Mouse (Mus musculus) lung, adult 2 months (tissue): Measurements from ENCODE around the gene Il21. TPM values are rescaled to one million over a fixed set of nuclear protein-coding genes. Genes with fewer than 3 reads are reported as not detected.

Source experiments
- DNase-seq: peaks from one replicate; pipeline ENCODE4 v3.0.0; 2022
- H3K4me1 ChIP-seq: fragments of 200-500 bp; 2 replicates; pipeline ENCODE4 v1.6.1; 2011; ENCODE audit warnings: low read length; ENCODE audit not compliant: control insufficient read depth, insufficient read depth
- H3K4me3 ChIP-seq: fragments of 200-500 bp; replicated peaks from 2 replicates; pipeline ENCODE3; 2011; ENCODE audit warnings: low read depth, mild to moderate bottlenecking, control low read depth, low read length; ENCODE audit errors: extremely low read depth
- CTCF ChIP-seq: fragments of 200-500 bp; IDR thresholded peaks from 2 replicates; pipeline ENCODE4 v1.5.1; 2011; ENCODE audit warnings: mild to moderate bottlenecking, low read length, control low read depth; ENCODE audit not compliant: insufficient read depth
- POLR2A ChIP-seq: fragments of 200-500 bp; IDR thresholded peaks from 2 replicates; pipeline ENCODE4 v1.6.1; 2011; ENCODE audit warnings: low read depth, mild to moderate bottlenecking, control low read depth, low read length, borderline replicate concordance; ENCODE audit errors: extremely low read depth
- WGBS: fragments of 180-500 bp; shearing (Covaris S2); methylation state at CpG from one replicate; pipeline ENCODE4 v1.1.7; 2018; 5-methylcytosine and 5-hydroxymethylcytosine counted together
- polyA plus RNA-seq: library from polyadenylated mRNA; depleted of rRNA; stranded (reverse); fragments of >200 nt; gene quantifications from 2 replicates; pipeline ENCODE4 v1.2.3, GENCODE M21; 2012

Il21 gene
- polyA plus RNA-seq, 1 experiment: not detected

DNA sequence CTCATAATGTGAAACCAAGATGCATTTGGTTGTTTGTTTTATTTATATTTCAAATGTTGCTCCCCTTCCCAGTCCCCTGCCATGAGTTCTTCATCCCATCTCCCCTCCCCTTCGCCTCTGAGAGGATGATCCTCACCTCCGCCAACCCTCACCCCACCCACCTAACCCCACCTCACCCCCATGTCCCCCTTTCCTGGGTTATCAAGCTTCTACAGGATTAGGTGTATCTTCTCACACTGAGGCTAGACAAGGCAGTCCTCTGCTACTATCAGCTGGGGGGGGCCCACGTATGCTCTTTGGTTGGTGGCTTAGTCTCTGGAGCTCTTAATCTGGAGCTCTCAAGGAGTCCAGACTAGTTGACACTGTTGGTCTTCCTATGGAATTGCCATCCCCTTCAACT lies 18.5 kb upstream of the Il21 start:
- no peaks in the 10 kb centered on the region for H3K4me1 ChIP-seq
- TF ChIP-seq CTCF (no peak), POLR2A (no peak)
- no peak overlapping the region for H3K4me3 ChIP-seq
- no peak for DNase-seq
- 81% methylated on average over 3 of the region's 3 CpGs for WGBS

DNA sequence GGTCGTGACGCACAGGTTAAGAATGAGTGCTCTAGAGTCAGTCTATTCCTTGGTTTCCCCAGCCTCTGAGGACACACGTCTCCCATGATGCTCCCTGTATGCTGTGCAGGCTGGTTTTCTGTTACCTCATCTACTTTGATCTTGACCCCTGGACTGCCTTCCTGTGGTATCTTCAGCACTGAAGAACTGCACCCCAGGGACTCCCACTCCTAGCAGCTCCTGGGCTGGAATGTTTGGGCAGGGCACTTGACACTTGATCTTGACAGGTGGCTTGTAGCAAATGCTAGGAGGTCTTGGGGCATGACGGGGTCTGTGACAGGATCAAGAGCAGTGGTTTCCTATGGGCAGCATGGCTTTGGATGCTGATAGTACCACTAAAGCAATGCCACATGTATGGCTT lies 2.6 kb upstream of the Il21 start:
- no peak overlapping the region for H3K4me3 ChIP-seq
- WGBS: 71% methylated on average over 4 of the region's 4 CpGs
- no peak for DNase-seq
- no peaks in the 10 kb centered on the region for H3K4me1 ChIP-seq
- TF ChIP-seq CTCF (no peak), POLR2A (no peak)

DNA sequence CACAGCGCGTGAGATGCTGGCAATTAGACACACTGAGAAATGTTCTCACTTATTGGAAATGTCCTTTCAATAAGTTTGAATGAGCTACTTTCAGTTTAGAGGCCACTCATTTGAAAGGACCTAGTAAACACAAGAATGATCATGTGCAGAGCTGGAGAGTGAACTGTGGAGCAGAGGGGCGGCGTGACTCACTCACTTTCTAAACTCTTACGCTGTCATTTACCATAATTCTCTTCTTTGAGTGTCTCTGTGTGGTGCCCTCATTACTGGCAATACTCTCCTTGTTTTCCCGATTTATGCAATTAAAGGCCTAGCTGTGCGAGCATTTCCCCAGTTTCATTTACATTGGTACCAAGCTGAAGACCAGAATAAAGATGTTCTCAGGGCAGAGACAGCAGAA lies 1.3 kb downstream of the Il21 start:
- 85% methylated on average over 7 of the region's 7 CpGs for WGBS
- H3K4me3 ChIP-seq: no peak overlapping the region
- TF ChIP-seq POLR2A: no peak
- no peak for TF ChIP-seq CTCF
- DNase-seq: no peak
- H3K4me1 ChIP-seq: no peaks in the 10 kb centered on the region

DNA sequence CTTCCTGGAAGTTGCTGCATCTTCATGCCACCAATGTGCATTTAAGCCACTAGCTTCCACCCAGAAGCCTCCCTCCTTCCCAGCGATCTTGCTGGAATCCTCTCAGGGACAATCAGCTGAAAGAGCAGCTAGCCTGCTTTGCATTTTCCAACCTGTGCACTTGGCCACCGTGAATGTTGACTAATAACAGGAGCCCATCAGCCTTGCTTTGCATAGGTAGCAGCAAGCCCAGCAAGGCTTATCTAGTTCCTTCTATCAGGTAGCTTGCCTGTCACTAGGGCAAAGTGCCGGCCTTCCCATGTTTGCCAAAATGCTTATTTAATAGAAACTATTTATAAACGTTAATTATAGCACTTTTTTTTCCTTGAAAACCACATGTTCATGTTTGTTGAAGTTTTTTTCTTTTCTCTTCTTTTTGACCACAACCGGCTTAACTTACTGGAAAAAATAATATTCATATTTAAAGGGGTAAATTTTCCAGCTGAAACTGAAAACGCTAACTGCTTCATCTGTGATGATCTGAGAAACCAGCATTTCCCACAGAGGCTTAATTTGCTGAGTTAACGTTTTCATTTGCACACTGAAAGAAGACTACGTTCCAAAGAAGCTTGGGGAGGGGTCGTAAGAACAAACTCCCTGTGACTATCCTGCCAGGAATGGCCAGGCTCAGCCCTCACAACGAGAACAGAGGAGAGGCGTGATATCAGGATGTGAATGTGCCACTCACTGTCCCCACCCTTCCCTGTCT lies 3.2 kb downstream of the Il21 start:
- no peak for TF ChIP-seq POLR2A
- no peak for TF ChIP-seq CTCF
- Histone ChIP-seq H3K4me1 (no peaks in the 10 kb centered on the region), H3K4me3 (no peak overlapping the region)
- DNase-seq: no peak
- 51% methylated on average over 11 of the region's 11 CpGs for WGBS

DNA sequence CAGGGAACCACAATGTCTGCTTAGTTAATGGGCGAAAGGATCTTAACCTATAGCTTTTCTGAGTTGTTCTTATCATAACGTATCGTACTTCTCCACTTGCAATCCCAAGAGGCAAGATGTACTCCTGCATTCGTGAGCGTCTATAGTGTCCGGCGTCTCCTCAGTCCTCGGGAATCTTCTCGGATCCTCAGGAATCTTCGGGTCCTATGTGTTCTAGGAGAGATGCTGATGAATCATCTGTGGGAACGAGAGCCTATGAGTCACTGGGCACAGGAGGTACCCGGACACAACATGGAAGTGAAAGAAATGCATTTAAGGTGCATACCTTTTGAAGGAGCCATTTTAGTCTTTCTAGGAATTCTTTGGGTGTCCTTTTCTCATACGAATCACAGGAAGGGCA lies 7.3 kb downstream of the Il21 start:
- WGBS: 90% methylated on average over 13 of the region's 13 CpGs
- Histone ChIP-seq H3K4me1 (no peaks in the 10 kb centered on the region), H3K4me3 (no peak overlapping the region)
- TF ChIP-seq CTCF (no peak), POLR2A (no peak)
- DNase-seq: no peak

DNA sequence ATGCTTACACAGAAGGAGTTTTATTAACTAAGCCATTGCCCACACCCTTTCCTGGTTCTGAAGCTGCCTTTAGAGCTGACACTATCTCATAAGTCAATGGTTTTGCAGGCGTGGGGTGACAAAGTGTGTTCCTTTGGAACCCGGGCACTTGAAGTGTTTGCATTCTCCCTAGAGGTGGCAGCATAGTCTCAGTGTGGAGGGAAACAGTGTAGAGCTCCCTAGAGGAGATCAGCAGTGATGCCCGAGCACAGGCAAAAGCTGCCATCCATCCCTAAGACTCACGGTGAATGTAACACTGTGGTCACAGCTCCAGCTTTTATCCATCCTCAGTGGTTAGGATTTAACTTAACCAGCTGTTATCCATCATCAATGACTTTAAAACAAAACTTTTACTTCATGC lies 13.4 kb downstream of the Il21 start:
- TF ChIP-seq CTCF (peak; percentile 51; the same call in 1 of the 2 replicates), POLR2A (no peak)
- DNase-seq: no peak
- 17% methylated on average over 4 of the region's 4 CpGs for WGBS
- H3K4me1 ChIP-seq: no peaks in the 10 kb centered on the region
- H3K4me3 ChIP-seq: no peak overlapping the region

DNA sequence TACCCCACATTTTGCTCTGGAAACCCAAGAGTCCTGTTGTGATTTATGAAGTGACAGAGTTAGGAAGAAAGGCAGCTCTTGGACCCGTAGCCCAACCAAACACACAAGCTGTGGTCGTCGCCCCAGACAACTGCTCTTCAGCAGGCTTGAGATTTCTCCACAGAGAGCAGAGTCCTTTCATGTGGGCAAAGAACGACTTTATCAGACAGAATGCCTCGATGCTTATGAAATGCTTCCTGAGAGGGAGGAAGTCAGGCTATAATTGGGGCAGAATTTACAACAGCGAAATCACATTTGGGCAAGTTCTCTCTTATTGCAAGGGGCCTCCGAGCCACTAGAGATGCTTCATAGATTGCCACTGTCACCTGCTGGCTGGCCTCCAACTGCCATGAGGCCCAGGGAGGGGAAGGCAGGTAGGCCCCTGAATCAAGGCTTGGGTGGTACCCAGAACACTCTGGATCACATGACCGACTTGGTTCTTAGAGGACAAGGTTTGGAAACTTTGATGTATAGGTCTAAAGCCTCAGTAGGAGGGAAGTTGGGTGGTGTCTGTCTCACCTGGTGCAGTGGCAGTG lies 27.1 kb downstream of the Il21 start:
- H3K4me3 ChIP-seq: no peak overlapping the region
- peaks cover 2% of the 10 kb centered on the region; the same call in 1 of the 2 replicates for H3K4me1 ChIP-seq
- TF ChIP-seq POLR2A: no peak
- TF ChIP-seq CTCF: no peak
- no peak for DNase-seq
- 37% methylated on average over 8 of the region's 8 CpGs for WGBS

DNA sequence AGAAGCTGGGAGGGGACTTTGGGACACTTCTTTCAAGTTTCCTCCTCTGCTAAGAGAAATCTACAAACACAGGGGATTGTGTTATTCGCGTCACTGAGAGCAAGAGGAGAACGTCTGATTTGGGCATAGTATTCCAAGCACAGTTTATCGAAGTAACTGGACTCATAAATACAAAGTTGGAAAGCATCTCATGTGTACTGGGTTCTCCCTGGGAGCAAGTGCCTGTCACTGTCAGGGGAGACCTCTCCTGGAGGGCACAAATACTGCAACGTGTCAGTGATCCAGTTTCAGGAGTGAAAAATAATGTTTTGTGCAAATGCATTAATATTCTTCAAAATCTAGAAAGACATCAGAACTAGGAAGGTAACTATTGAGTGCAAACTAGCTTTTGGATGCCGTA lies 27.9 kb downstream of the Il21 start:
- 17% methylated on average over 6 of the region's 6 CpGs for WGBS
- H3K4me3 ChIP-seq: no peak overlapping the region
- TF ChIP-seq CTCF (peak; percentile 67), POLR2A (no peak)
- DNase-seq: peak; percentile 23
- H3K4me1 ChIP-seq: peaks cover 2% of the 10 kb centered on the region; the same call in 1 of the 2 replicates

DNA sequence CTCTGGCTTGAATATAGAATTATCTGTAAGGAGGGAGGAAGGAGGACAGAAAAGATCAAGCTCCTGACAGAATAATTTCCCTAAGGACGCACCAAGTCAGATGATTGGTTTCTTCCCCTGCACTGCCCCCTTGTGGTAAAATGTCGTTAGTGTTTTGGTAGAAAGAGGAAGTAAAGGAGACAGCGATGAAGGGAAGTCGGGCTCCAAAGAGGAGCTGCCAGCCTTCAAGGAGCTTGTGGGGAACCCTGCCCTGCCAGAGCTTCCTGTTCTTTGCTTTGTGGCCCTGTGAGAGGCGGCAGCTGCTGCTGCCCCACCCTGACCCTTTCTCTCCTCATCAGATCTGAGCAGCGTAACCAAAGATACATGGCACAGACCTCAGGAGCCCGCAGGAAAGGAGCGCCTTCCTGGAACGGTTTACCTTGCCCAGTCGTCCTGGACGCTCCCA lies 28.4 kb downstream of the Il21 start:
- peak overlapping the region; percentile 67 for H3K4me3 ChIP-seq
- TF ChIP-seq CTCF (peak; percentile 43), POLR2A (peak; percentile 30; the same call in 1 of the 2 replicates)
- peaks cover 2% of the 10 kb centered on the region; the same call in 1 of the 2 replicates for H3K4me1 ChIP-seq
- peak; percentile 63 for DNase-seq
- WGBS: under 1% methylated on average over 11 of the region's 11 CpGs

DNA sequence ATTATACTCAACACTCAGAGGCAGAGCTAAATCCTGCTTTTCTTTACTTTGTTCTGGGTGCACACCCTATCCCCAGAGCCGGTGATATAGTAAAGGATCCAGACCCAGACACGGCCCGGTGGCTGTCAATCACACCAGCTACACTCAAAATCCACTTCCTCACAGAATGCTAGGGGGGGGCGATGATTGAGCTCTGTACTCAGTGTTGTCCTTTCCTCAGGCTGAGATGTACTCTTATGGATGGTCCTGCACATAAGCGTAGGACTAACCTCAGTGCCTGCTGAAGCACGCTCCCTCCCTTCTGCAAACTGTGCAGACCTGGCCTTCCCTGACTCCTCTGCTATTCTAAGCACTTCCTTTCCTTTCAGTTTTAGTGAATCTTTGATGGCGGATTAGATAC lies 29.6 kb downstream of the Il21 start:
- no peak for TF ChIP-seq POLR2A
- peaks cover 2% of the 10 kb centered on the region; the same call in 1 of the 2 replicates for H3K4me1 ChIP-seq
- WGBS: 88% methylated on average over 7 of the region's 7 CpGs
- H3K4me3 ChIP-seq: no peak overlapping the region
- DNase-seq: no peak
